In genomic region chr3:92851186-92851585, GRCm38 (mm10) we compare ENCODE assay signal across 36 mouse cellular contexts. TPM values are rescaled to one million over a fixed set of nuclear protein-coding genes. Genes with fewer than 3 reads are reported as not detected.
"Had no signal": no experiment of that assay in that cellular context is flagged by ENCODE, and none has a peak within 500 bp of the region (broad histone marks: within the 10 kb centered on the region; RNA-seq: fewer than 3 reads in every experiment).

Lce1l (minus strand) TSS chr3:92851286.

- H3K4me2 ChIP-seq: limb, embryonic 12.5 days; limb, embryonic 13.5 days; limb, embryonic 15.5 days; liver, embryonic 11.5 days; liver, embryonic 12.5 days; liver, embryonic 13.5 days; liver, embryonic 15.5 days; lung, embryonic 14.5 days; lung, embryonic 15.5 days; midbrain, embryonic 11.5 days; midbrain, embryonic 12.5 days; midbrain, embryonic 13.5 days; midbrain, embryonic 15.5 days had no signal

- H3K4me1 ChIP-seq: limb, embryonic 10.5 days; limb, embryonic 12.5 days; limb, embryonic 13.5 days; limb, embryonic 15.5 days; liver, embryonic 12.5 days; liver, embryonic 13.5 days; liver, embryonic 15.5 days; lung, embryonic 15.5 days; megakaryocyte, embryonic 14.5 days; midbrain, embryonic 10.5 days; midbrain, embryonic 12.5 days; midbrain, embryonic 13.5 days; midbrain, embryonic 15.5 days had no signal

- H3K9ac ChIP-seq: limb, embryonic 12.5 days; limb, embryonic 13.5 days; limb, embryonic 15.5 days; liver, embryonic 12.5 days; liver, embryonic 13.5 days; liver, embryonic 14.5 days; liver, embryonic 15.5 days; liver, postnatal 0 days; lung, embryonic 14.5 days; lung, embryonic 15.5 days; midbrain, embryonic 12.5 days; midbrain, embryonic 13.5 days; midbrain, embryonic 15.5 days had no signal

- H3K36me3 ChIP-seq: limb, embryonic 10.5 days; limb, embryonic 12.5 days; limb, embryonic 13.5 days; limb, embryonic 15.5 days; liver, embryonic 12.5 days; liver, embryonic 13.5 days; liver, embryonic 15.5 days; lung, embryonic 15.5 days; midbrain, embryonic 10.5 days; midbrain, embryonic 12.5 days; midbrain, embryonic 13.5 days; midbrain, embryonic 15.5 days had no signal

- H3K27me3 ChIP-seq: limb, embryonic 12.5 days; limb, embryonic 13.5 days; limb, embryonic 15.5 days; liver, embryonic 12.5 days; liver, embryonic 13.5 days; liver, embryonic 15.5 days; lung, embryonic 15.5 days; megakaryocyte, embryonic 14.5 days; midbrain, embryonic 12.5 days; midbrain, embryonic 13.5 days; midbrain, embryonic 15.5 days had no signal

- H3K4me3 ChIP-seq: left cerebral cortex, adult 2 months; limb, embryonic 10.5 days; limb, embryonic 12.5 days; limb, embryonic 13.5 days; limb, embryonic 15.5 days; liver, embryonic 12.5 days; liver, embryonic 13.5 days; liver, embryonic 15.5 days; lung, embryonic 15.5 days; megakaryocyte, embryonic 14.5 days; midbrain, embryonic 10.5 days; midbrain, embryonic 12.5 days; midbrain, embryonic 13.5 days; midbrain, embryonic 15.5 days; myocyte had no signal

- H3K9me3 ChIP-seq: limb, embryonic 10.5 days; limb, embryonic 12.5 days; limb, embryonic 13.5 days; limb, embryonic 15.5 days; liver, embryonic 12.5 days; liver, embryonic 13.5 days; liver, embryonic 15.5 days; lung, embryonic 15.5 days; megakaryocyte, embryonic 14.5 days; midbrain, embryonic 10.5 days; midbrain, embryonic 12.5 days; midbrain, embryonic 13.5 days; midbrain, embryonic 15.5 days had no signal

- ATAC-seq: liver, embryonic 12.5 days; liver, postnatal 0 days; lung, postnatal 0 days; midbrain, embryonic 13.5 days; midbrain, embryonic 15.5 days; midbrain, embryonic 16.5 days had no signal

- H3K27ac ChIP-seq: left cerebral cortex, adult 2 months; limb, embryonic 10.5 days; limb, embryonic 12.5 days; limb, embryonic 13.5 days; limb, embryonic 15.5 days; liver, embryonic 12.5 days; liver, embryonic 13.5 days; liver, embryonic 14.5 days; liver, embryonic 15.5 days; lung, embryonic 15.5 days; macrophage; midbrain, embryonic 10.5 days; midbrain, embryonic 12.5 days; midbrain, embryonic 13.5 days; midbrain, embryonic 15.5 days had no signal

- DNase-seq: left cerebral cortex, postnatal 4 days; liver; liver, embryonic 13.5 days; liver, postnatal 0 days; lung, adult 18-20 months; lung, embryonic 14.5 days; lung, postnatal 10 days; lung, postnatal 36 days; lung, postnatal 4 days; midbrain, embryonic 14.5 days had no signal

RNA-seq across cellular contexts. Expression of gene Lce1l, which starts in this region (rescaled TPM):
- polyA plus RNA-seq: limb, embryonic 10.5 days; limb, embryonic 11.5 days; limb, embryonic 12.5 days; limb, embryonic 13.5 days; limb, embryonic 14.5 days; liver, adult 2 months; liver, embryonic 11.5 days; liver, embryonic 12.5 days; liver, embryonic 13.5 days; liver, embryonic 14.5 days; liver, embryonic 15.5 days; liver, embryonic 16.5 days; liver, postnatal 0 days; lung, embryonic 14.5 days; lung, embryonic 15.5 days; lung, embryonic 16.5 days; lung, postnatal 0 days; macrophage; midbrain, embryonic 10.5 days; midbrain, embryonic 11.5 days; midbrain, embryonic 12.5 days; midbrain, embryonic 13.5 days; midbrain, embryonic 14.5 days; midbrain, embryonic 15.5 days; midbrain, embryonic 16.5 days; midbrain, postnatal 0 days; myocyte had no signal
